Mouse (Mus musculus) stomach, postnatal 0 days (tissue): ENCODE results near the gene Bbs4.

Source experiments
- CTCF ChIP-seq: IDR thresholded peaks from 2 replicates; pipeline ENCODE4 v1.5.1; 2016; ENCODE audit warnings: antibody characterized with exemption, low read depth, mild to moderate bottlenecking, moderate library complexity
- EP300 ChIP-seq: optimal IDR thresholded peaks from 2 replicates; pipeline ENCODE3; 2016; ENCODE audit warnings: antibody characterized with exemption

- TF ChIP-seq CTCF (no peak), EP300 (no peak)
Observed at GRCm38 (mm10) chr9:59288685-59289410, 64.5 kb downstream of the Bbs4 start.
